Mouse (Mus musculus): Measurements from ENCODE around the gene Pan3.
"Not testable (repeated sequence)": the region's sequence is repeated elsewhere in the genome, so short reads cannot be mapped to it uniquely, and the experiment has no call there.

Gene Pan3

DNA sequence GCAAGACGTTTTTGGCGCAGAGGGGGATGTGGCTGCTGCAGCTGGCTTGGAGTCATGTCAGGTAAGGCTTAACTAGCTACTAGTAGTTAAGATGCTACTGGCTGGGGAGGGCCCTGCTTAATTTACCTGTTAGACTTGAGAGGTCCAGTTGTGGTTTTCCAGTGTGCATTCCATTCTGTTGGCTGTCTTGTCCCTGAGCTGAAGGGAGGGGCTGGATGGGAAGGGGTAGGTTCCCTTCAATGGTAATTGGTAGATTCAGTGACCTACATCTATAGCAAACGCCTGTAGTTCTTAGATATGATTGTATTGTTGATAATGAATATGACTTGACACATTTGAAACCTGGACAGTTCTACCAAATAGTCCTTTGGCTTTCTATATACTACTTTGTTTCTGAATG lies 62.5 kb downstream of the Pan3 start:
- no peak for DNase-seq

GRCm38 (mm10) chr5:147493205-147493604 lies 63.2 kb downstream of the Pan3 start:
- no peak for DNase-seq

- DNase-seq = no peak
Observed at GRCm38 (mm10) chr5:147493685-147494084, 63.7 kb downstream of the Pan3 start.

- DNase-seq = no peak
Observed at GRCm38 (mm10) chr5:147494388-147494787, 64.4 kb downstream of the Pan3 start.

DNA sequence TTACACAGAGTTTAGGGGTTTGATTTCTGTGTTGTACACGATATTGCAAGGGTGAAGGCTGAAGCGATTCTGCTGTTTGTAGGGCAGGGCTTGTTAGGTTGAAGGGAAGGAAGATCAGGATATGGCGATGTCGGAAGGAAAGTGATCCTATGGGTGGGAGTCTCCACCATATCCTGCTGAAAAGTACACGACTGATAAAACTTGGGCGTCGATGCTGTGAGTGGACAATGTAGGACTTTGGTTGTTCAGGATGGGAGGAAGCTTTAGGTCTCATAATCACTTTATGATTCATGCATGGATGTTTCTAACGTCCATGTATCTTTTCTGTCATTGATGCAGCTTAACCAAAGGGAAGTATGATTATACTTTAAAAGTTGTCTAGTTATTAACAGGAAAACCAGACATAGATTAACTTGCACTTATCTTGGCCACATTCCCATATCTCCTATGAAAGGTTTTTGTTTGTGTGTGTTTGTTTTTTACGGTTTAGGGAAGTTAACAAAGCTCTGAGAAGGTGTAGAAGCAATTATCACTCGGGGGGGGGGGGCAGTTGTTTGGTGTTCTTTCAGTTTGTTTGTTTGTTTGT lies 64.9 kb downstream of the Pan3 start:
- DNase-seq = no peak

GRCm38 (mm10) chr5:147495961-147496360 lies 66.0 kb downstream of the Pan3 start:
- no peak for DNase-seq

DNA sequence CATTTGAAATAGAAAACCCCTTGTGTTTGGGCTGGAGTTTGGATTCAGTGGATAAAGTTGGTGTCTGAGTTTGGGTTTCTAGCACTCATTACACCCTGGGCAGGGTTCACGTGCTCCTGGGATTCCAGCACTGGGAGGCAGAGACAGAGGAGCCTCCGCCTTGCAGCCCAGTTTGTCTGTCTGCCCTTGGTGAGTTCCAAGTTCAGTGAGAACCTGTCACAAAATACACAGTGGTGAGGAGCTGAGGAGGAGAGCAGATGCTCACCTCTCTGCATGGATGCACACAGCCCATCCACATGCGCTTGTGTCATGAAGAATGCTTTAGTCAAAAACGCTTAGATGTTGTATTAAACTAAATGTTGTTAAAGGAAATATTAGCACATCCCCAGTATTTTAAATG lies 67.0 kb downstream of the Pan3 start:
- no peak for DNase-seq

- no peak for DNase-seq
Observed at GRCm38 (mm10) chr5:147497714-147498113, 67.8 kb downstream of the Pan3 start.

DNA sequence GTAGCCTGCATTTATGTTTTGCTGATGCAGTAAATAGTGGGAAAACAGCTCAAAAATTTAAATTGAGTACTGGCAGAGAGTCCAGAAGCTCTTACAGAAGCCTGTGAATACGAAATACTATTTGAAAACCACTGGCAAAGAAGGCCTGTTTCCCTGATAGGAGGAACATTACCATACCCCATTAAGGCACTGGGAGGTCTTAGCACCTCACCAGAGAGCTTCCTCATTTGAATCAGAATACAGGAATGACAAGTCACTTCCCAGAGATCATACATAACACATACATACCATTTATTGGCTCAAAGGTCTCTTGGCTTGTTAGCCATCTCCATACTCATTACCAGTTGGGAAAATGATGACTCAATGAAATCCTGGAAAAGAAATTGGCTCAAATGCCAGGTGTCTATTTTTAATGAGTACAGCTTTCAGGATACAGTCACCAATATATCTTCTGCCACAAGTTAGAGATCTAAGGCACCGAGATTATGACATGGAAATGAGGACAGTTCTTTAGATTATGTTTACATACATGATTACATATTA lies 71.6 kb downstream of the Pan3 start:
- DNase-seq = no peak

GRCm38 (mm10) chr5:147502921-147503320 lies 73.0 kb downstream of the Pan3 start:
- DNase-seq = no peak

- DNase-seq = no peak
Observed at GRCm38 (mm10) chr5:147511350-147511749, 81.4 kb downstream of the Pan3 start.

GRCm38 (mm10) chr5:147527006-147527405 lies 97.0 kb downstream of the Pan3 start:
- no peak for DNase-seq

DNA sequence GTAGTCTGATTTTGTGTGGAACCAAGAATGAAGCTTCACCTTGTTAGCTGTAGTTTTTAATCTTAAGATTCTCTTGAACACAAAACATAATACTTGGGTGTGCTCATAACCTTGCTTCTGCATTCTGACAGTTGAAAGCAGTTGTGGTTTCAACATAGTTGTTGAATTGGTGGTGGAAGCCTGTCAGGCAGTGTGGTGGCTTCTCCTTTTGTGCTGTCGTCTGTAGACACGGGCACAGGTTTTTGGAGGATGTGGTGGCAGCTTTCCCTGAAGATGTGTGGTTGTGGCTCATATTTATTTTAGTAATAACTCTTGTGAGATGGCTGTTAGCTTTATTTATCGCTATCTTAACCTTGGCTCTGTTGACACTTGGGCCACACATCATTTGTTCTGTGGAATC lies 97.8 kb downstream of the Pan3 start:
- DNase-seq = no peak

DNA sequence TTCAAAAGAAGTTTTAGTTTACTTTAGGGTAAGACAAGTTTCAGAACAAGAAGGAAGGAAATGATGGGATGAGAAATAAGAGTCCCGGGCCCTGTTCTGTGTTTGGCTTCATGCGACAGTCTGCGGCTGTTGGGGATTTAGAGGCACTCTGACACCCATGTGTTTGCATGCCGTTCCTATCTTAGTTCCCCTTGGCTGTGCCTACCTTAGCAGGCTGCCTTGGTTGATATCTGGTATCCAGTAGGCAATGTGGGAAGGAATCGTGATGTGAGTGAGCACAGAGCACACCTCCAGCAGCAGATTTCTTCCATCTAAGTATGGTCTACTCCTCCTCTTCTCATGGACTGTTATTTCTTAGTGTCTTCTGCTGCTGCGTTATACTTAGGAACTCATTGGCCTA lies 102.1 kb downstream of the Pan3 start:
- no peak for DNase-seq

DNA sequence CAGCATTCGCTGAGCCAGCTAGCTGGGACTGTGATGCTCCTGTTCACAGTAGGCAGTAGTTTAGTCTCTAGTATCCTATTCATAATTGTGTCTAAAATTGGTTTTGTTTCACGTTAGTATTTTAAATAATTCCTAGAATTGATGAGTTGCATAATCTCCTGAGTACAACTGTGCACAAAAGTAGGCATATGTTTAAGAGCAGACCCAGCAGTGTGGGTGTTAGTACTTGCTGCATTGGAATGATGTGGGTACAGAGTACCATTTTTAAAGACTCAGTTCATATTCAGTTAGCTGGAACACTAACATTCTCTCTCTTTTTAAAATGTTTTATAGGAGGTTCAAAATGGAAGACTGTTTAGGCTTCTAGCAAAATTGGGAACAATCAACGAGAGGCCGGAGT lies 109.4 kb downstream of the Pan3 start:
- DNase-seq = no peak

DNA sequence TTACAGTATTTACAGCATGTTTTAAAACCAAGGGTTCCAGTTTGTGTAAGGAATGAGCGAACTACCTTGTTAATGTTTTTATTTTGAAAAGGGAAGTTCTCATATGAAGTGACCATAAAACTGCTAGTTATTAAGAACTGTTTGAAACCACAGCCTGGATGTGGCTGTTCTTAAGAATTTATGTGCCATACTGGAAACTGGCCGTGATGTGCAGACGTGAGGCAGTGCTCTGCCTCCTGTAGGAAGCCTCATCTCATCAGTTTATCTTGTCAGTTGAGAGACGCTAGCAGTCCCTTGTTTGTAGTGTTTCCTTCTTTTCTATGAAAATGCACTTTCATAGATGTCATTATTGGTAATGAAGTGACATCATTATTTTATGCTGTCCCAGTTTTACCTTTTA lies 109.9 kb downstream of the Pan3 start:
- DNase-seq = no peak

DNA sequence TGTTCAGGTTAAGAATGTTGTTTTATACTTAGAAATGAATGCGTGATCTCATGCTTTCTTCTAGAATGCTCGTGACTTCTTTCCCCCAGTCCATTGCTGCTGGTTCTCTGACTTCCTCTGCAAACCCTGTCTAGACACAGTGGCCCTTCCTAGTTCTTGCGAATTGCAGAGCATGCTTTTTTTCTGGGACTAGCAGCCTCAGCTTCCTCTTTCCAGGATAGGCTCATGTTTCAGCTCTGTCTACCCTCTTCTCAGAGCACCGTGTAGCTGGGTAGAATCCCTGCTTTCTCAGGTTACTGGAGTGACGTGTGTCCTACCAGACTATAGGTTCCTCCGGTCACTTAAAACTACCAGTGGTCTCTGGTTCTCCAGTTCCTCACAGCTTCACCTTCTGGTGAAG lies 112.3 kb downstream of the Pan3 start:
- no peak for DNase-seq

DNA sequence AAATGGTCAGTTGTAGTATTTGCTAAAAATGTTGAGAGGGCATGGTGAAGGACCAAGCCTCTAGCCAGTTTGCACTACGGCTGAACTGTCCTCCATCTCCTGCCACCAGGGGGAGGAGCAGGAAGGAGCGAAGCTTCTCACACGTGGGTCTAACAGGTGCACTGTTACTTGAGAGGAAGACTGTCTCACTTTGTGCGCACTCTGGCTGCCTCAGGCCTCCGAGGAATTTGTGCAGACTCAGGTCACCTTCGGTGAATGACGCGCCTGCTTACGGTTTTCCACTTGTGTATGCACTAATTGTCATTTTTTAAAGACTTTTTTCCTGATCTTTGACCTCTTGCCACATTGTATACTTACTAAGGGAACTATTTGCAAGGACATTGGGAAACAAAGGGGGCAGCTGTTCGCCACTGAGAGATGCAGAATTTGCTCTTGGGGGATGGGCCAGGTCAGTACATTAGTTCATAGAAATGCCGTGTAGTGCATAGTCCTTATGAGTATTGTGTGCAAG lies 115.8 kb downstream of the Pan3 start:
- DNase-seq = no peak

DNA sequence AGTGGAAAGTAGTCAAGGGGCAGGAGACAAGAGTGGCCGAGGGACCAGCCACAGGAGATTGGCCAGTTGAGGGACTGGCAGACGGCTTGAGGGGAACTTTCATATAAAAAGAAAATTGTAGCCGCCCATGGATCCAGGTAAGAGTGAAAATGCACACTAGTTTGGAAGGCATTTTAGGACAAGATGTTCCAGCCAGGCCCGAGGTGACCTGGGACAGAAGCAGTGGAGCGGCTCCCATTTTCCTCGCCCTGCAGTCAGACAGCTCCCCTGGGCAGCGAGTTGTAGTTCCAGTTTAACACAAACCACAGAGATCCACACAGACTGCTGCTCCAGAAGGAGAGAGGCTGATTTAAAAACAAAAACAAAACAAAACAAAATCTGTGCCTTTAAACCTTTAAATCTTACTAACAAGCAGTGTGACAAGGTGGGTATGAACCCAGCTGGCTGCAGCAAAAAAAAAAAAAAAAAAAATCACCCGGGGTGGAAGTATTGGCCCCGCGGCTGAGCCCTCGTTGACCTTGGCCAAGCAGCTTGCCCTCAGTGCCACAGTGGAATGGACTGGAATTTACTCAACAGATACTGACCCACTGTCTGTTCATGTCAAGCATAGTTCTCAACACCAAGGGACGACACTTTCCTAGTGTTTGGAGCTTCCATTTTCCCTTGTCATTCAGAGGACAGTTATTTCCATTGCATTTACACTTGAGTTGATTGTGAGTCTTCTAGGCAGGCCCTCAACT lies 119.2 kb downstream of the Pan3 start:
- no peak for DNase-seq

DNA sequence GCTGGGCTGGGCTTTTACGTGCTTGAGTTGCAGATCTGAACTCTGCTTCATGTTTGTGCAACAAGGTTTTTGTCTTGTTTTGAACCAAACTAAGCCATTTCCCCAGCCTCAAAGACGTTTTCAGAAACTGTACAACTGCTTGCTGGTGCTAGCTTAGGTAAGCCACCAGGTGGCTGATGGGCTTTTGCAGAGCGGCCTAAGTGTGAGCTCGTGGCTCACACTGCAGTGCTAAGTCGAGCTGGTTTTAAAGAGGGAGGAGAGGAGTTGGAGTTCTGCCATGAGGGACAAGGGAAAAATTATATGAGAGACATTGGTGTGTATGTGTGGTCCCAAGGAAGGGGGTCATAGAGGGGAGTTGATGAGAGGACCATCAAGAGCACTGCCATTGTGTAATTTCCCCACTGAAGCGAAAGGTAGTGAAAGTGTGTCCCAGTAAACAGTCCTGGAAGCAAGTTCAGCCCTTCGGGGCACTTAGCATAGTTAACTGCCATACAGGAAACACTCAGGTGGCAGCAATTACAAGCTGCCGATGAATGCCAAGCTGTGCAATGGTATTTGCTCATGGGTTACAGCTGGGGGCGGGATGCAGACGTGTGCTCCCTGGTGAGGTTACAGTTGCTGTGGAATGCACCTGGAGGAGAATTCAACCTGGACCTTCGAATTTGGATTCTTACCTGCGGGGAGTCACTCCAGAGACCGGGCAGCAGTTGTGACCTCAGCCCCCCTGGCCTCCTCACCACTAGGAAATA lies 122.1 kb downstream of the Pan3 start:
- no peak for DNase-seq

- DNase-seq = not testable (repeated sequence)
Observed at GRCm38 (mm10) chr5:147557641-147558040, 127.7 kb downstream of the Pan3 start.

DNA sequence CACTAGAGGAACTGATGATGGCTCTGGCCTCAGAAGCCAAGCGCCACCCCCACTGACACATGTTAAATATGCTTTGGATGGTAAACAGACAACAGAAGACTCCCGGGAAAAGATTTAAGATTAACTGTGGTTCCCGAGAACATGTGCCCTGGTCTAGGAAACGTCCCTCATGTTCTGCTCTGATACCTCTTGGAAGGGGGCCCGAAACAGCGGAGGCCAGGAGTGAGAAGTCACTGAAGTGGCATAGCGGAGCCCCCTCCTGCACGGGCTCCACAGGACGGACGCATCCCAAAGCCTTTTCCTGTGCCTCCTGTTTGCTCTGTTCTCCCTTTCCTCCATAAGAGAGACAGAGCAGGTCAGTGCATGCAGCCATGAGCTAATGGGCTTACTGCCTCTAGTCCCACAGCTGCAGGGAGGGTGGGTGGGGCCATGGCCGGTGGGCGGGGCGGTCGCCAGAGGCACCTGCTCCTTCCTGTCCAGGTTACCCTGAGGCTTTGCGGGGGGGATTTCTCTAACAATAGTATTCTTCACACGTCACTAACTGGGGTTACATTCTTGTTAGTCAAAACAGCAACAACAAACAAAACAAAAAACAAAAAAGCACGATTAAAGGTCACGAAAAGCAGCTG lies 133.7 kb downstream of the Pan3 start:
- no peak for DNase-seq

- DNase-seq = no peak
Observed at GRCm38 (mm10) chr5:147564140-147564590, 134.2 kb downstream of the Pan3 start.
